Mouse (Mus musculus) C2C12 (cell line): ENCODE data around the gene Cyp26b1.

Source experiments
- CEBPB ChIP-seq: IDR thresholded peaks from one replicate; pipeline ENCODE4 v1.6.1; 2011; ENCODE audit warnings: low read depth, mild to moderate bottlenecking, control low read depth, moderate library complexity
- CTCF ChIP-seq: IDR thresholded peaks from one replicate; pipeline ENCODE4 v1.5.1; 2011; ENCODE audit not compliant: control insufficient read depth, insufficient read depth, insufficient read length
- MYOG ChIP-seq: IDR thresholded peaks from one replicate; pipeline ENCODE4 v1.6.1; 2011; ENCODE audit not compliant: control insufficient read depth, insufficient read length; ENCODE audit errors: extremely low read depth
- USF1 ChIP-seq: IDR thresholded peaks from one replicate; pipeline ENCODE4 v1.6.1; 2011; ENCODE audit warnings: low read depth, mild to moderate bottlenecking, control low read depth, moderate library complexity

DNA sequence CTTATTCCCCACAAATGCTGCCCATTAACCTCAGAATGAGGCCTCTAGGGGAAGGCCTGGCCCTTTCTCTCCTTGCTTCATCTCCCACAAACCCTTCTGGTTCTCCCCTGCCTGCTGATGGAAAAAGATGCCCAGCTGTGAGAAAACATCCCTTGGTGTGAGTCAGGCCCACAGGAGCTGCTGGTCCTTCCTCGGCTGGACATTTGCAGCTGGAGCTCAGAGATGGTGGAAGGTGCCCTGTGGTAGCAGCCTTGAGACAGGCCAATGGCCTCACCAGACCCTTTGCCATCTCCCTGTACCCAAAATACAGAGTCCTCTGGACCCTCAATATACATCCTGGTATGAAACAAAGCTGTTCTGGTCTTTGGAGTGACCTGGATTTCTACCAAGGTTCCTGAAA, 22.9 kb upstream of the Cyp26b1 start:
- TF ChIP-seq CTCF, result no peak
- TF ChIP-seq MYOG, result no peak
- no peak for TF ChIP-seq CEBPB
- no peak for TF ChIP-seq USF1
